Mouse (Mus musculus) neural tube, embryonic 11.5 days (tissue): ENCODE data around the gene D16Ertd472e. TPM values are rescaled to one million over a fixed set of nuclear protein-coding genes. Genes with fewer than 3 reads are reported as not detected.

Source experiments
- polyA plus RNA-seq: library from polyadenylated mRNA; unstranded; fragments of >200 nt; fragmentation: Nextera tagmentation; extraction: Ambion mirVana; gene quantifications from 2 replicates; pipeline ENCODE4 v1.2.1, GENCODE M21; 2014

Gene D16Ertd472e
- polyA plus RNA-seq, 1 experiment from 2014 or later: 17.3 TPM

Other genes with a start within 250 kb of the D16Ertd472e start
- gene Btg3, start 199.5 kb downstream of the D16Ertd472e start, polyA plus RNA-seq: 40.3 and 45.1 TPM in 2 replicates